Mouse (Mus musculus) G1E (cell line): Measurements from ENCODE around the gene Ccnl1.

Experiments used
- CTCF ChIP-seq: IDR thresholded peaks from 2 replicates; pipeline ENCODE4 v1.5.1; 2012; ENCODE audit warnings: low read depth, low read length, inconsistent platforms, mixed read lengths
- GATA1 ChIP-seq: IDR thresholded peaks from 2 replicates; pipeline ENCODE4 v1.6.1; 2012; ENCODE audit warnings: borderline replicate concordance, low read length, inconsistent platforms, mixed read lengths

DNA sequence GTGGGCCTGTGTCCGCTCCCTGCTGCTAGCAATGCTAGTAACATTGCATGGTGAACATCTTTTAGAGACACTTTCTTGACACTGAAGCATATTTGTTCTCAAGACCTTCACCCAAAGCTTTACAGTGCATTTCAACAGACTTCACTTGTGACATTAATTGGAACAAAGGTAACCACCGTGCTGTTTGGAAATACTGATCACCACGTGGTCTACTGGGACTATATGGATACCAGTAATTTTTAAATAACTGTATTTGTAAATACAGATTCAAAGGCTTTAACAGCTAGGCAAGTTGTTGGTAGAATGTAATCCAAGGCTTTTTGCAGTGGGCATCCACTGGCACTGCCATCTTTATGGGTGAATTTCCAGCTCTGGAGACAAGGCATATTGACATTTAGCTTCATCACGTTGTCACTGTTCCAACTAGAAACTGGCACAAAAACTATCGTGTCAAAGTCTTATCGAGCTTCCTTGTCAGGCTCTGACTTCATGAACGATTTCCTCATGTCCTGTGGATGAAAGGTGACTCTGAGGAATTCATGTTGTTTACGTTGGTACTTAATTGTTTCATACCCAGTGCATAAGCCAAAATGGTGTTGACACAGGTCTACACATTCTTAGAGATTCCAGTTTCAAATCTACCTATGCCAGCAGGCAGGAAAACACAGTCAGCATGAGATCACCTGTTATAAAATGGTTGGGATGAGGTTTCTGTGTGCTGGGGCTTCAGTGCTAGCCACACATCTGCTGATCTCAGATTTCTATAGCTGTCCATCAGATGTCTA, 30.9 kb upstream of the Ccnl1 start:
- TF ChIP-seq CTCF (no peak), GATA1 (no peak)
